In the genomic region with DNA sequence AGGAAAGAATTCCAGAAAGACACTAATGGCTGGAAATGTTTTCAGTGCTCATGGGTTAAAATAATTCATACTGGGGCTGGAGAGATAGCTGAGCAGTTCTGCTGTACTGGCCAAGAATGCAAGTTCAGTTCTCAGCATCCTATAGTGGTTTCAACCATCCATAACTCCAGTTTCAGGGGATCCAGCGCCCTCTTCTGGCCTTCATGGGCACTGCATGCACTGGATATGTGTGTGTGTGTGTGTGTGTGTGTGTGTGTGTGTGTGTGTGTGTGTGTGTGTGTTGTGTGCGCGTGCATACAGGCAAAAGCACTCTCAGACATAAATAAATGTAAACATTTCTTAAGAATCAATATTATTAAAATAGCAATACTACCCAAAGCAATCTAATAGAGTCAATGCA, we compare ENCODE assay signal across 14 mouse cellular contexts. TPM values are rescaled to one million over a fixed set of nuclear protein-coding genes. Genes with fewer than 3 reads are reported as not detected.
DNase-seq lines count a peak whose midpoint lies in the region; ATAC-seq and TF ChIP-seq lines count a peak whose summit lies in the region.
"Had no signal": no experiment of that assay in that cellular context is flagged by ENCODE, and none has a peak within 500 bp of the region (broad histone marks: within the 10 kb centered on the region; RNA-seq: fewer than 3 reads in every experiment).

No protein-coding gene starts in this region.

- H3K27me3 ChIP-seq in kidney, adult 2 months (replicated peaks; ENCODE audit: control insufficient read depth, insufficient read depth, low read length) = no peaks in the 10 kb centered on the region
- H3K27me3 ChIP-seq in hindbrain, embryonic 13.5 days = no peaks in the 10 kb centered on the region
- no peaks in the 10 kb centered on the region for H3K27me3 ChIP-seq in kidney, embryonic 15.5 days
- H3K27me3 ChIP-seq: embryonic facial prominence, embryonic 15.5 days; hindbrain, embryonic 12.5 days; midbrain, embryonic 12.5 days had no signal

- peaks cover 3% of the 10 kb centered on the region; the same call in 1 of the 2 replicates for H3K4me1 ChIP-seq in kidney, adult 2 months (ENCODE audit: control insufficient read depth, insufficient read depth, low read length)
- peaks cover 34% of the 10 kb centered on the region for H3K4me1 ChIP-seq in embryonic fibroblast, embryonic 13.5 days (ENCODE audit: control insufficient read depth, insufficient read depth, low read length)
- H3K4me1 ChIP-seq in hindbrain, embryonic 13.5 days (replicated peaks) = peaks cover 11% of the 10 kb centered on the region
- H3K4me1 ChIP-seq in kidney, embryonic 15.5 days = peaks cover 27% of the 10 kb centered on the region

- no peak for DNase-seq in kidney, adult 2 months
- DNase-seq in kidney, adult 11 months = no peak
- peak; percentile 47 for DNase-seq in 416B (ENCODE audit: low read depth)
- peak; percentile 32 to 41 for DNase-seq in CD8-positive naive resting alpha-beta T cell, adult 2 months (ENCODE audit: low read depth in 2 of 2, low spot score in 2 of 2)
- no peak for DNase-seq in adrenal gland, adult 18-20 months (ENCODE audit: low spot score in 2 of 2)
- DNase-seq: cerebellum, adult 18-20 months; right cerebral cortex, postnatal 4 days had no signal

- ATAC-seq in hindbrain, embryonic 13.5 days (ENCODE audit: low FRiP score) = no peak
- no peak for ATAC-seq in kidney, embryonic 15.5 days (replicated peaks; ENCODE audit: low FRiP score)
- ATAC-seq: activated CD4-positive, CD25-positive, alpha-beta regulatory T cell, adult 4 months had no signal

- no peak overlapping the region for H3K9ac ChIP-seq in hindbrain, embryonic 13.5 days
- no peak overlapping the region for H3K9ac ChIP-seq in kidney, embryonic 15.5 days
- H3K9ac ChIP-seq: embryonic facial prominence, embryonic 15.5 days; hindbrain, embryonic 12.5 days; midbrain, embryonic 12.5 days had no signal

- H3K4me3 ChIP-seq in kidney, adult 2 months (ENCODE audit: insufficient read depth, low read depth, low read length) = no peak overlapping the region
- H3K4me3 ChIP-seq in embryonic fibroblast, embryonic 13.5 days (ENCODE audit: insufficient read depth, low read length) = no peak overlapping the region
- no peak overlapping the region for H3K4me3 ChIP-seq in hindbrain, embryonic 13.5 days
- no peak overlapping the region for H3K4me3 ChIP-seq in kidney, embryonic 15.5 days (replicated peaks)
- H3K4me3 ChIP-seq: embryonic facial prominence, embryonic 15.5 days; hindbrain, embryonic 12.5 days; midbrain, embryonic 12.5 days had no signal

- no peak overlapping the region for H3K27ac ChIP-seq in kidney, adult 2 months (ENCODE audit: insufficient read depth, low read depth, low read length)
- H3K27ac ChIP-seq in embryonic fibroblast, embryonic 13.5 days (ENCODE audit: insufficient read depth, low read length) = no peak overlapping the region
- H3K27ac ChIP-seq in hindbrain, embryonic 13.5 days = no peak overlapping the region
- no peak overlapping the region for H3K27ac ChIP-seq in kidney, embryonic 15.5 days
- H3K27ac ChIP-seq: embryonic facial prominence, embryonic 15.5 days; hindbrain, embryonic 12.5 days; midbrain, embryonic 12.5 days had no signal

- TF ChIP-seq CTCF in kidney, adult 2 months (conservative IDR thresholded peaks at IDR 0.05; ENCODE audit: insufficient read depth, insufficient read length, low read depth, low read length) = peak; percentile 57
- peak; percentile 41; the same call in 1 of the 2 replicates for TF ChIP-seq CTCF in embryonic fibroblast, embryonic 13.5 days (IDR thresholded peaks at IDR 0.05; ENCODE audit: borderline replicate concordance, insufficient read depth, low read length)

- no peaks in the 10 kb centered on the region for H3K36me3 ChIP-seq in kidney, adult 2 months (ENCODE audit: control insufficient read depth, insufficient read depth, low read length)
- H3K36me3 ChIP-seq in hindbrain, embryonic 13.5 days = peaks cover 7% of the 10 kb centered on the region
- no peaks in the 10 kb centered on the region for H3K36me3 ChIP-seq in kidney, embryonic 15.5 days
- H3K36me3 ChIP-seq: midbrain, embryonic 12.5 days had no signal

- H3K4me2 ChIP-seq in hindbrain, embryonic 13.5 days = no peak overlapping the region
- H3K4me2 ChIP-seq in kidney, embryonic 15.5 days = no peak overlapping the region
- H3K4me2 ChIP-seq: embryonic facial prominence, embryonic 15.5 days; hindbrain, embryonic 12.5 days; midbrain, embryonic 12.5 days had no signal

- TF ChIP-seq POLR2A in kidney, adult 2 months (IDR thresholded peaks at IDR 0.05; ENCODE audit: low read depth, low read length) = no peak
- no peak for TF ChIP-seq POLR2A in embryonic fibroblast, embryonic 13.5 days (IDR thresholded peaks at IDR 0.05; ENCODE audit: low read depth, low read length)

- 67% methylated on average over 3 of the region's 3 CpGs for WGBS in kidney, adult 2 months
- 59% methylated on average over 3 of the region's 3 CpGs for WGBS in hindbrain, embryonic 13.5 days
- WGBS in kidney, embryonic 15.5 days = 59% methylated on average over 3 of the region's 3 CpGs

- peaks cover 5% of the 10 kb centered on the region; the same call in 1 of the 2 replicates for H3K9me3 ChIP-seq in hindbrain, embryonic 13.5 days
- H3K9me3 ChIP-seq in kidney, embryonic 15.5 days (replicated peaks) = 0 out of 2 replicates have a peak, but pooled peaks cover 2% of the 10 kb centered on the region
- H3K9me3 ChIP-seq: embryonic facial prominence, embryonic 15.5 days; hindbrain, embryonic 12.5 days had no signal

RNA-seq across cellular contexts. Expression of a gene that starts 22.8 kb away (rescaled TPM):
- polyA plus RNA-seq in kidney, adult 2 months (2012; rRNA removed) = 9.4 and 11.4 TPM in 2 replicates
- 109 and 170 TPM in 2 replicates for polyA plus RNA-seq in embryonic fibroblast, embryonic 13.5 days (2011; ENCODE audit: insufficient read length, low read depth, missing spikeins)
- 10 to 100 TPM; 48.2 to 53.4 TPM for total RNA-seq in adrenal gland, adult 18-20 months (2021)
- polyA plus RNA-seq in hindbrain, embryonic 13.5 days (2015; fragmentation: Nextera tagmentation; extraction: Ambion mirVana) = 35.5 and 39.1 TPM in 2 replicates
- 42.6 and 43.9 TPM in 2 replicates for polyA plus RNA-seq in kidney, embryonic 15.5 days (2015; fragmentation: Nextera tagmentation; extraction: Ambion mirVana)

RNA-seq across cellular contexts. Expression of a gene that starts 51.8 kb away (rescaled TPM):
- polyA plus RNA-seq in kidney, adult 2 months (2012; rRNA removed) = 34.4 and 35.9 TPM in 2 replicates
- polyA plus RNA-seq in embryonic fibroblast, embryonic 13.5 days (2011; ENCODE audit: insufficient read length, low read depth, missing spikeins) = not detected in 2 replicates
- total RNA-seq in adrenal gland, adult 18-20 months (2021) = not detected
- 0.25 and 0.55 TPM in 2 replicates for polyA plus RNA-seq in hindbrain, embryonic 13.5 days (2015; fragmentation: Nextera tagmentation; extraction: Ambion mirVana)
- 8.3 and 9.6 TPM in 2 replicates for polyA plus RNA-seq in kidney, embryonic 15.5 days (2015; fragmentation: Nextera tagmentation; extraction: Ambion mirVana)
- polyA plus RNA-seq: activated CD4-positive, CD25-positive, alpha-beta regulatory T cell, adult 4 months; midbrain, embryonic 12.5 days had no signal

Comparison
In these comparisons a context has a peak if more than half of its experiments do, and no peak if none do; other contexts are left out.
1. DNase-seq: peak in 416B (single experiment) and CD8-positive naive resting alpha-beta T cell, adult 2 months (2 of 2); none in kidney, adult 2 months (single experiment), kidney, adult 11 months (single experiment) and adrenal gland, adult 18-20 months (0 of 2).